Mouse (Mus musculus) kidney, adult 2 months (tissue): ENCODE measurements around the gene Nfib.

Experiments
- CTCF ChIP-seq: fragments of 200-500 bp; conservative IDR thresholded peaks from 2 replicates; pipeline ENCODE4 v1.5.1; 2011; ENCODE audit warnings: low read depth, mild to moderate bottlenecking, control low read depth, low read length, moderate library complexity, mixed read lengths; ENCODE audit not compliant: insufficient read depth, insufficient read length
- POLR2A ChIP-seq: fragments of 200-500 bp; IDR thresholded peaks from one replicate; pipeline ENCODE4 v1.6.1; 2011; ENCODE audit warnings: low read depth, low read length, control low read depth

DNA sequence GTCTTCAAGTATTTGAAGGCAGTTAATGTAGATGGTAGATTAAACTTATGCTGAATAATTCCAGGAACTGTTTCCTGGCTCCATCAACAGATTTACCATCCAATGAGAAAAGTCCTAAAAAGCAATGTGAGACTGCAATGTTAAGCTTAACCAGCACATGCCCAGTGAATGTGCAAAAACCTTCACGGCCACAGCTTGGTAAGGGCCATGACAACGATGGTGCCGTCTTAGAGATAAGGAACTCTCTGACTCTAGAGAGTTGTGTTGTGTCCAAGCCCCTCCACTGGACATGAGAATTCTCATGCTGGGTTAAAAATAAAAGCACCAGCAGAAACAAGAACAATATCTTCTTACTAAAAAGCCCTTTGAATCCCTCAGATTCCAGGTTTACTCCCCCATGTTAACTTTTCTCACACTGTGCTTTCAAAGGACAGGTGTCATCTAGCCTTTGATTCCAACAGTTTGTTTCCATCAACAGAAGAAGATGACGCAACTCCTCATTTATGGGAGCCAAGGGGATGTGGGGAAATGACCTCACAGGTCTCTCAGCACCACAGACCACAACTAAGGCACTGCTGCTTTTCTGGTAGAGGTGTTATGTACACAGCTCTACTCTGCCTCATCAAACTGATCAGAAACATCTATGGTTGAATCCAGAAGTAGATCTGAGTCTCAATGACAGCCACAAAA, 340.7 kb downstream of the Nfib start:
- TF ChIP-seq CTCF (no peak), POLR2A (no peak)
